ENCODE assay signal across 22 mouse cellular contexts in genomic region chr1:151130845-151131626, GRCm38 (mm10). TPM values are rescaled to one million over a fixed set of nuclear protein-coding genes. Genes with fewer than 3 reads are reported as not detected.
DNase-seq lines count a peak whose midpoint lies in the region; ATAC-seq and TF ChIP-seq lines count a peak whose summit lies in the region.
"Had no signal": no experiment of that assay in that cellular context is flagged by ENCODE, and none has a peak within 500 bp of the region (broad histone marks: within the 10 kb centered on the region; RNA-seq: fewer than 3 reads in every experiment).

No protein-coding gene starts in this region.

- TF ChIP-seq EP300 in heart, postnatal 0 days (IDR thresholded peaks at IDR 0.05; ENCODE audit: low read depth), result no peak

- TF ChIP-seq CTCF in heart, postnatal 0 days (IDR thresholded peaks at IDR 0.05; ENCODE audit: low read depth), result no peak

- intact Hi-C loops in heart, postnatal 36 days (cut with DNase I), result no loop called here

- no peaks in the 10 kb centered on the region for H3K27me3 ChIP-seq in heart, embryonic 13.5 days (replicated peaks)
- H3K27me3 ChIP-seq in heart, postnatal 0 days (ENCODE audit: control insufficient read depth, insufficient read depth, low read length), result no peaks in the 10 kb centered on the region
- H3K27me3 ChIP-seq in intestine, embryonic 16.5 days (replicated peaks; ENCODE audit: control insufficient read depth, insufficient read depth, low read length), result no peaks in the 10 kb centered on the region
- no peaks in the 10 kb centered on the region for H3K27me3 ChIP-seq in liver, embryonic 16.5 days (ENCODE audit: control insufficient read depth, insufficient read depth, low read depth, low read length)
- H3K27me3 ChIP-seq in hindbrain, embryonic 14.5 days (ENCODE audit: control insufficient read depth, insufficient read depth, low read length), result no peaks in the 10 kb centered on the region
- H3K27me3 ChIP-seq: hindbrain, embryonic 12.5 days; limb, embryonic 15.5 days had no signal

- WGBS in heart, embryonic 13.5 days, result 52% methylated on average over 5 of the region's 5 CpGs
- WGBS in heart, postnatal 0 days, result 50% methylated on average over 5 of the region's 5 CpGs
- 53% methylated on average over 5 of the region's 5 CpGs for WGBS in intestine, embryonic 16.5 days
- WGBS in liver, embryonic 16.5 days (ENCODE audit: insufficient replicate concordance), result 56% methylated on average over 5 of the region's 5 CpGs
- 90% methylated on average over 5 of the region's 5 CpGs for WGBS in hindbrain, embryonic 14.5 days

- no peaks in the 10 kb centered on the region for H3K9me3 ChIP-seq in heart, embryonic 13.5 days
- H3K9me3 ChIP-seq in heart, postnatal 0 days (replicated peaks; ENCODE audit: control insufficient read depth, low read length), result no peaks in the 10 kb centered on the region; the same call in 1 of the 2 replicates
- no peaks in the 10 kb centered on the region for H3K9me3 ChIP-seq in intestine, embryonic 16.5 days (ENCODE audit: control insufficient read depth, low read length)
- no peaks in the 10 kb centered on the region for H3K9me3 ChIP-seq in liver, embryonic 16.5 days (replicated peaks; ENCODE audit: control insufficient read depth, low read length)
- H3K9me3 ChIP-seq in hindbrain, embryonic 14.5 days (ENCODE audit: control insufficient read depth, low read length), result no peaks in the 10 kb centered on the region
- H3K9me3 ChIP-seq: hindbrain, embryonic 12.5 days; limb, embryonic 15.5 days had no signal

- no peak overlapping the region for H3K4me3 ChIP-seq in heart, embryonic 13.5 days
- H3K4me3 ChIP-seq in heart, postnatal 0 days (ENCODE audit: low read depth, low read length), result no peak overlapping the region
- no peak overlapping the region for H3K4me3 ChIP-seq in intestine, embryonic 16.5 days (ENCODE audit: low read length)
- H3K4me3 ChIP-seq in liver, embryonic 16.5 days (ENCODE audit: low read depth, low read length), result no peak overlapping the region
- H3K4me3 ChIP-seq in hindbrain, embryonic 14.5 days (replicated peaks; ENCODE audit: low read length), result no peak overlapping the region
- H3K4me3 ChIP-seq: hindbrain, embryonic 12.5 days; layer of hippocampus, adult 2 months; limb, embryonic 15.5 days had no signal

- no peak for ATAC-seq in heart, embryonic 13.5 days (ENCODE audit: extremely low read depth, insufficient number of reproducible peaks, low FRiP score, low TSS enrichment)
- ATAC-seq in heart, postnatal 0 days (ENCODE audit: insufficient read depth, low read depth), result no peak
- ATAC-seq in intestine, embryonic 16.5 days, result peak; percentile 83
- ATAC-seq in liver, embryonic 16.5 days (ENCODE audit: low read depth), result no peak
- no peak for ATAC-seq in hindbrain, embryonic 14.5 days (ENCODE audit: low FRiP score)
- ATAC-seq: forebrain, embryonic 16.5 days; midbrain, embryonic 16.5 days had no signal

- peaks cover 48% of the 10 kb centered on the region for H3K4me1 ChIP-seq in heart, embryonic 13.5 days
- peaks cover 38% of the 10 kb centered on the region for H3K4me1 ChIP-seq in heart, postnatal 0 days (ENCODE audit: control insufficient read depth, insufficient read depth)
- no peaks in the 10 kb centered on the region for H3K4me1 ChIP-seq in intestine, embryonic 16.5 days (ENCODE audit: control insufficient read depth, insufficient read depth, low read length)
- H3K4me1 ChIP-seq in liver, embryonic 16.5 days (ENCODE audit: control insufficient read depth, low read depth, low read length), result peaks cover 40% of the 10 kb centered on the region
- H3K4me1 ChIP-seq in hindbrain, embryonic 14.5 days (replicated peaks; ENCODE audit: control insufficient read depth, insufficient read depth, low read length), result no peaks in the 10 kb centered on the region
- H3K4me1 ChIP-seq: hindbrain, embryonic 12.5 days; limb, embryonic 15.5 days had no signal

- no peak for DNase-seq in heart, postnatal 36 days
- DNase-seq in heart, postnatal 0 days (ENCODE audit: low spot score), result no peak
- no peak for DNase-seq in hindbrain, embryonic 14.5 days (ENCODE audit: low spot score)
- DNase-seq in thymus, postnatal 4 days, result no peak
- DNase-seq: adrenal gland, postnatal 36 days; cerebellum, adult 11-12 months; cerebellum, postnatal 25 days; embryo, embryonic 11 days; gastrocnemius, postnatal 36 days; kidney, adult 18-20 months; kidney, postnatal 14 days; retina, postnatal 1 day; thymus, adult 2 months had no signal

- peak overlapping the region; percentile 63 for H3K27ac ChIP-seq in heart, embryonic 13.5 days (replicated peaks)
- peak overlapping the region; percentile 39 for H3K27ac ChIP-seq in heart, postnatal 0 days (ENCODE audit: low read depth)
- H3K27ac ChIP-seq in intestine, embryonic 16.5 days (ENCODE audit: low read length), result peak overlapping the region; percentile 17
- peak overlapping the region; percentile 52; the same call in 1 of the 2 replicates for H3K27ac ChIP-seq in liver, embryonic 16.5 days (ENCODE audit: low read length)
- no peak overlapping the region for H3K27ac ChIP-seq in hindbrain, embryonic 14.5 days
- H3K27ac ChIP-seq: hindbrain, embryonic 12.5 days; layer of hippocampus, adult 2 months; limb, embryonic 15.5 days had no signal

- H3K36me3 ChIP-seq in heart, embryonic 13.5 days, result no peaks in the 10 kb centered on the region
- no peaks in the 10 kb centered on the region for H3K36me3 ChIP-seq in heart, postnatal 0 days (replicated peaks; ENCODE audit: control insufficient read depth, insufficient read depth, low read length)
- no peaks in the 10 kb centered on the region for H3K36me3 ChIP-seq in intestine, embryonic 16.5 days (ENCODE audit: control insufficient read depth, insufficient read depth, low read length)
- H3K36me3 ChIP-seq in liver, embryonic 16.5 days (ENCODE audit: control insufficient read depth, insufficient read depth), result no peaks in the 10 kb centered on the region
- no peaks in the 10 kb centered on the region for H3K36me3 ChIP-seq in hindbrain, embryonic 14.5 days (replicated peaks; ENCODE audit: control insufficient read depth, insufficient read depth)
- H3K36me3 ChIP-seq: hindbrain, embryonic 12.5 days; limb, embryonic 15.5 days had no signal

- no peak overlapping the region for H3K9ac ChIP-seq in heart, embryonic 13.5 days
- no peak overlapping the region for H3K9ac ChIP-seq in heart, postnatal 0 days (replicated peaks; ENCODE audit: low read depth, low read length)
- no peak overlapping the region for H3K9ac ChIP-seq in intestine, embryonic 16.5 days (ENCODE audit: low read depth, low read length)
- peak overlapping the region; percentile 11; the same call in 1 of the 2 replicates for H3K9ac ChIP-seq in liver, embryonic 16.5 days (ENCODE audit: low read depth, low read length)
- no peak overlapping the region for H3K9ac ChIP-seq in hindbrain, embryonic 14.5 days
- H3K9ac ChIP-seq: hindbrain, embryonic 12.5 days; limb, embryonic 15.5 days had no signal

- H3K4me2 ChIP-seq in heart, embryonic 13.5 days, result no peak overlapping the region
- no peak overlapping the region for H3K4me2 ChIP-seq in heart, postnatal 0 days (ENCODE audit: low read depth, low read length)
- no peak overlapping the region for H3K4me2 ChIP-seq in intestine, embryonic 16.5 days (ENCODE audit: low read depth, low read length)
- H3K4me2 ChIP-seq in liver, embryonic 16.5 days (ENCODE audit: low read depth, low read length), result peak overlapping the region; percentile 38
- no peak overlapping the region for H3K4me2 ChIP-seq in hindbrain, embryonic 14.5 days (replicated peaks)
- H3K4me2 ChIP-seq: hindbrain, embryonic 12.5 days; limb, embryonic 15.5 days had no signal

RNA-seq across cellular contexts. Expression of gene Gm47985, which starts 51.3 kb away (rescaled TPM):
- 0.69 and 2.6 TPM in 2 replicates for polyA plus RNA-seq in heart, embryonic 13.5 days (2015; fragmentation: Nextera tagmentation; extraction: Ambion mirVana)
- under 1 TPM; 0.39 to 0.84 TPM for total RNA-seq in heart, postnatal 36 days (2021)
- 0.08 and 0.23 TPM in 2 replicates for total RNA-seq in heart, postnatal 0 days (2014; rRNA removed; ENCODE audit: low replicate concordance)
- 0.25 and 0.42 TPM in 2 replicates for polyA plus RNA-seq in heart, postnatal 0 days (2015; fragmentation: Nextera tagmentation; extraction: Ambion mirVana)
- 0.26 and 0.32 TPM in 2 replicates for polyA plus RNA-seq in intestine, embryonic 16.5 days (2015; fragmentation: Nextera tagmentation; extraction: Ambion mirVana)
- 1.4 and 1.8 TPM in 2 replicates for polyA plus RNA-seq in liver, embryonic 16.5 days (2015; fragmentation: Nextera tagmentation; extraction: Ambion mirVana)
- polyA plus RNA-seq in hindbrain, embryonic 14.5 days (2014; fragmentation: Nextera tagmentation; extraction: Ambion mirVana), result 0.19 TPM in 1 of 2 replicates, not detected in the other
- total RNA-seq: adrenal gland, postnatal 36 days; gastrocnemius, postnatal 36 days; layer of hippocampus, adult 2 months; left cerebral cortex, postnatal 36 days had no signal
- polyA plus RNA-seq: forebrain, embryonic 16.5 days; limb, embryonic 15.5 days; midbrain, embryonic 16.5 days had no signal
